Mouse (Mus musculus) stomach, embryonic 14.5 days (tissue): ENCODE measurements around the gene Serinc5. TPM values are rescaled to one million over a fixed set of nuclear protein-coding genes. Genes with fewer than 3 reads are reported as not detected.

Experiments used
- ATAC-seq: fragments of 200-750 bp; cut with Nextera tagmentation; 2 replicates; pipeline ENCODE4 v1.8.0; 2017; ENCODE audit warnings: low read depth, moderate TSS enrichment; ENCODE audit not compliant: insufficient number of reproducible peaks, insufficient read depth, low FRiP score
- H3K27ac ChIP-seq: fragments of 300-500 bp; sonication (generic); 2 replicates; pipeline ENCODE4 v1.5.1; 2014; ENCODE audit warnings: mild to moderate bottlenecking, low read length, moderate library complexity, mixed read lengths
- H3K27me3 ChIP-seq: fragments of 300-500 bp; sonication (generic); 2 replicates; pipeline ENCODE4 v1.6.1; 2014; ENCODE audit warnings: low read length, control low read depth, mixed read lengths; ENCODE audit not compliant: control insufficient read depth, insufficient read depth
- H3K36me3 ChIP-seq: fragments of 300-500 bp; sonication (generic); 2 replicates; pipeline ENCODE4 v1.6.1; 2014; ENCODE audit warnings: mild to moderate bottlenecking, control low read depth, low read length, moderate library complexity, mixed read lengths; ENCODE audit not compliant: control insufficient read depth, insufficient read depth
- H3K4me1 ChIP-seq: fragments of 300-500 bp; sonication (generic); 2 replicates; pipeline ENCODE4 v1.6.1; 2014; ENCODE audit warnings: low read length, control low read depth, mixed read lengths; ENCODE audit not compliant: control insufficient read depth, insufficient read depth
- H3K4me2 ChIP-seq: fragments of 300-500 bp; sonication (generic); replicated peaks from 2 replicates; pipeline ENCODE4 v1.6.1; 2014; ENCODE audit warnings: low read depth, low read length, control low read depth
- H3K4me3 ChIP-seq: fragments of 300-500 bp; sonication (generic); 2 replicates; pipeline ENCODE4 v1.5.1; 2014; ENCODE audit warnings: low read depth, low read length, control low read depth
- H3K9ac ChIP-seq: fragments of 300-500 bp; sonication (generic); replicated peaks from 2 replicates; pipeline ENCODE4 v1.6.1; 2014; ENCODE audit warnings: low read depth, mild to moderate bottlenecking, control low read depth, low read length, moderate library complexity, mixed read lengths
- H3K9me3 ChIP-seq: fragments of 300-500 bp; sonication (generic); 2 replicates; pipeline ENCODE4 v1.6.1; 2016; ENCODE audit warnings: low read depth, low read length, control low read depth; ENCODE audit not compliant: control insufficient read depth
- WGBS: fragments of 180-500 bp; shearing (Covaris S2); extraction: QIAGEN DNeasy Blood & Tissue Kit; methylation state at CpG from one replicate; pipeline ENCODE4 v1.1.7; 2014; 5-methylcytosine and 5-hydroxymethylcytosine counted together
- polyA plus RNA-seq: library from polyadenylated mRNA; unstranded; fragments of >200 nt; fragmentation: Nextera tagmentation; extraction: Ambion mirVana; gene quantifications from 2 replicates; pipeline ENCODE4 v1.2.1, GENCODE M21; 2014

Gene Serinc5
- polyA plus RNA-seq, 1 experiment from 2014 or later: 24.0 TPM

DNA sequence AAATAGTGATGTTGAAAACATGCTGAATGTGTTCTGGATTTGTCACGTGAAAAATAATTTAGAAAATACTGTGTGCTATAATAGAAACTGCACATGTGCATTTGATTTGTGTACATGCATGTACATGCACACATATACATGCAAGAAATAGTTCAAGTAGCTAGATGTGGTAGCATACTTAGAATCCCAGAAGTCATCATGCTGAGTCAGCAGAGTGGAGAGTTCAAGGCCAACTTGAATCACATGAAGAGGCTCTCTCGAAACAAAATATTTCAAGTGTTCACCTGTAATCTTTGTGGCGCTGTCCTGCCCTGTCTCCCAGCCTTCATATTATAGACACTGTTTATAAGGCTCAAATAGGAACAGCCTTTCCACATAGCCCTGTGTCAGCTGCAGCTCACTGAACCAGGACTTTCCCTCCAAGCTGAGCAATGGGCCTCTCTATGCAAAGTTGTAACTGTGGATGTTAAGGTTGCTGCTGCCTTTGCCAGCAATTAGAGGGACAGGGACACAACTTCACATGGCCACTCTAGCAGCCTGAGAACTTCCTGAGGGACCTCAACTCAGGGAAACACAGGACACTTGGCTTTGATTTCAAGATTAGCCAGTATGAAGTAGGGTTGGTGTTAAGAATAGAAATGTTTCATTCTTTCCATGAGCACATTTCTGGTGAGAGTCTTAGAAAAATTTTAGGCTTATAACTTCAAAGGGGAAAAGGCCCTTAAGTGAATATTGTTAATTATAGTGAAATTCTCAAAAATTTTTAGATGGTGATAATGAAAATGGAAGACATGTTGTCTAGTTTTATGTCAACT is 107.2 kb downstream of the Serinc5 start:
- Histone ChIP-seq H3K27ac (no peak overlapping the region), H3K9ac (no peak overlapping the region), H3K27me3 (no peaks in the 10 kb centered on the region), H3K4me3 (no peak overlapping the region), H3K36me3 (no peaks in the 10 kb centered on the region), H3K4me2 (no peak overlapping the region), H3K9me3 (no peaks in the 10 kb centered on the region), H3K4me1 (no peaks in the 10 kb centered on the region)
- no peak for ATAC-seq
- WGBS: 85% methylated on average over 3 of the region's 3 CpGs

DNA sequence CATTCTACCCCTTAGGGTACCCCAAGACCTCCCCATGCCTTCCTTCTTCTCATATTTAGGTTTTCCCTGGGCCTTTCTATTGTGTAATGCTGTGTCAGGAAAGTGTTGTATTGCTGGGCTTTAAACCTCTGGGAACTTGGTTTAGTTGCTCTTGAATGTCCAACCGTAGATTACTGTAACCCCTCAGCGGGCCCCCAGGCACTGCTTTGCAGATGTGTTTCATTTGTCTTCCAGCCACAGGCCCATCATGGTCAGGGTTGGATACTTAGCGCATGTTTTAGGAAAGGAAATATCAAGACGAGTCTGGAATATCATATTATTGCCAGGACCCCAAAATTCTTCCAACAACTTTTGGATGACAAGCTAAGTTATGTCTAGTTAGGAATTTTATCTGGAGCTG is 110.1 kb downstream of the Serinc5 start:
- ATAC-seq: no peak
- no peak overlapping the region for H3K9ac ChIP-seq
- H3K27me3 ChIP-seq: no peaks in the 10 kb centered on the region
- H3K4me1 ChIP-seq: no peaks in the 10 kb centered on the region
- H3K4me3 ChIP-seq: no peak overlapping the region
- H3K9me3 ChIP-seq: no peaks in the 10 kb centered on the region
- no peak overlapping the region for H3K27ac ChIP-seq
- H3K36me3 ChIP-seq: no peaks in the 10 kb centered on the region
- 59% methylated on average over 4 of the region's 4 CpGs for WGBS
- H3K4me2 ChIP-seq: no peak overlapping the region

DNA sequence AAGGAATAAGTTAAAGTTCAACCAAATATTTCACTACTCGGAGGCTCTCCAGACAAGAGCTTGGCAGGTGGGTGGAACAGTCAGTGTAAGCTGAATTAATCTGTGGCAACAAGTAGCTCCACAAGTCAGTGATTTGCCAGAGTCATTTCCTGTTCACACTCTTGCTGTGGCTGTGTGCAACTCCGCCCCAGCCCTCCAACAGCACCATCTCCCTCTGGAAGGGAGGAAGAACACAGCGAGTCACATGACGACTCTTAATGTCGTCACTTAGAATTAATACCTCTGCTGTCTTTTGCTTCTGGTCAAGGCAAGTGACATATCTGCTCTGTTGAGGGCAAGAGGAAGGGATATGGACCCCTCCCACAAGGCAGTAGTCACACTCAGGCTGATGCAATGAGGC is 111.5 kb downstream of the Serinc5 start:
- Histone ChIP-seq H3K4me1 (no peaks in the 10 kb centered on the region), H3K9ac (no peak overlapping the region), H3K36me3 (no peaks in the 10 kb centered on the region), H3K27me3 (no peaks in the 10 kb centered on the region), H3K4me2 (no peak overlapping the region), H3K9me3 (no peaks in the 10 kb centered on the region), H3K27ac (no peak overlapping the region), H3K4me3 (no peak overlapping the region)
- WGBS: 59% methylated on average over 5 of the region's 5 CpGs
- ATAC-seq: no peak

DNA sequence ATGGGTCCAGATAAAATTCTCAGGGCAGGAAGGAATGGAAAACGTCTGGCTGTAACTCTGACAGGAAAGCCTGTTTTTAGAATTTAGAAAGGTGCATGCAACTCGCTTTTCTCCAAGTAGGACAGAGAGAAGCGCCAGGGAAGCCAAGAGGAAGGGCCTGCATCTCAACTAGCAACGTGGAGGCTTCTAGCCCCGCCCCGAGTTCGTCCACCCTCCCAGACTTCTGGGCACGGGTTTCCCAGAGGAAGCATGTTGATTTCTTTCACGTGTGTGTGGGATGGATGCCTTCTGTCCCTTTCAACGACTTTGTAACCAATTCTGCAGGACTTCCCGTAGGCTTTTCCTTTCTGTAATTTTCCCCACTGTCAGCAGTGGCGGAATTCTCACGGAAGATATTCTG is 118.9 kb downstream of the Serinc5 start:
- no peak overlapping the region for H3K4me3 ChIP-seq
- no peaks in the 10 kb centered on the region for H3K36me3 ChIP-seq
- no peak overlapping the region for H3K9ac ChIP-seq
- H3K9me3 ChIP-seq: no peaks in the 10 kb centered on the region
- H3K4me1 ChIP-seq: no peaks in the 10 kb centered on the region
- ATAC-seq: no peak
- H3K27ac ChIP-seq: no peak overlapping the region
- no peak overlapping the region for H3K4me2 ChIP-seq
- H3K27me3 ChIP-seq: no peaks in the 10 kb centered on the region
- 45% methylated on average over 13 of the region's 13 CpGs for WGBS

DNA sequence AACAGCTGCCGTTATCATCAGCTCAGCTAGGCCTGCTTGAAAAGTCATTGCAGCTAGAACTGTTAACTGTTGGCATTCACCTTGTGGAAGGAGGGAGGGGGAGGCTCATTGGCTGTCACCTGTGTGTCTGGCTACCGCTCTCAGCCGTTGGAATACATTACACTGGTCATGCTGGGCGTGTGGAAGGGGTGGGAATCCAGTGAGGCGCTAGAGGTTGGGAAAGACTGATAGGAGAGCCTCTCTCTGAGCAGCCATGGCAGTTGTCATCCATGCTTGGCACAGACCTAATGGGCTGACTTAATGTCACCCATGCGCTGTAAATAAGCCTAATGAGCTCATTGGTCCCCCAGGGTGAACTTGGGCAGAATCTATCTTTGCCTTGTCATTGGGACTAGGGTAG is 120.9 kb downstream of the Serinc5 start:
- H3K4me2 ChIP-seq: no peak overlapping the region
- 74% methylated on average over 6 of the region's 6 CpGs for WGBS
- H3K9ac ChIP-seq: no peak overlapping the region
- H3K27me3 ChIP-seq: no peaks in the 10 kb centered on the region
- H3K9me3 ChIP-seq: no peaks in the 10 kb centered on the region
- no peaks in the 10 kb centered on the region for H3K36me3 ChIP-seq
- no peaks in the 10 kb centered on the region for H3K4me1 ChIP-seq
- ATAC-seq: no peak
- no peak overlapping the region for H3K27ac ChIP-seq
- H3K4me3 ChIP-seq: no peak overlapping the region

DNA sequence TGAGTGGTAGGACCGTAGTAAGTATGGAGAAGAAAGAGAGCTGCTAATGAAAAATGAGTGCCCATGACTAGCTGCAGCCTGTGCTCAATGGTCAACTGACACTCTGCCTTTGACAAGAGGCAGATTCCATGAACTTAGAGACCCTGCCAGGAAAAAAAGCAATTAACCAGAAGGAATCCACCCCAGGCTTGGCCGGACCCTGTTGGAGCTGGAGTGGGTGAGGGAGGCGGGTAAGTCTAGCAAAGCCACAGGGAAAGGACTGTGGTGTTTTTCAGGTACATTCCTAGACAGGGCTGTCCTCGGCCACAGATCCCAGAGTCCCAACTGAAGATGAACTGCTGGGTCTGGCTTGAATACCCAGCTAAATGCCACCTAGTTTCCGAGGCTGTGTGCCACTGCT is 121.9 kb downstream of the Serinc5 start:
- Histone ChIP-seq H3K27ac (no peak overlapping the region), H3K4me2 (no peak overlapping the region), H3K27me3 (no peaks in the 10 kb centered on the region), H3K9ac (no peak overlapping the region), H3K4me1 (no peaks in the 10 kb centered on the region), H3K9me3 (no peaks in the 10 kb centered on the region), H3K4me3 (no peak overlapping the region), H3K36me3 (no peaks in the 10 kb centered on the region)
- no peak for ATAC-seq
- 74% methylated on average over 5 of the region's 5 CpGs for WGBS

DNA sequence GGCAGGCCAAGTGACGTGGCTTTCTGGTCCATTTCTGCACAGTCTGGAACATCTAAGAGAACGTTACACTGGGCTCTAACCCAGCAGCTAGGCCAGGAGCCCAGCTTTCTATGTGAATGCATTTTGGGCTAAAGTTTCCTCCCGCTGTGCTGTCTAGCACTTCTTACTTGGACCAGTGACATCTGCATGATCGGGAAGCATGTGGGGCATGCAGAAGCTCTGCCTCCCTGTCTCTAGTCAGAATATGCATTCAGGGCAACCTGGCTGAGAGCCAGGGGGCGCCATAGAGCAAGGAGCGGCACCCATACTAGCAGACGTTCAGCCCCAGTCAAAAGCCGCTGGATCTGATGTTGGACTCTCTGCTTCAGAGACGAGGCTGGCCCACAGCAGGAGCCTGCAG is 122.4 kb downstream of the Serinc5 start:
- Histone ChIP-seq H3K9ac (no peak overlapping the region), H3K36me3 (no peaks in the 10 kb centered on the region), H3K4me2 (no peak overlapping the region), H3K9me3 (no peaks in the 10 kb centered on the region), H3K27me3 (no peaks in the 10 kb centered on the region), H3K27ac (no peak overlapping the region), H3K4me3 (no peak overlapping the region), H3K4me1 (no peaks in the 10 kb centered on the region)
- ATAC-seq: no peak
- 42% methylated on average over 9 of the region's 9 CpGs for WGBS

DNA sequence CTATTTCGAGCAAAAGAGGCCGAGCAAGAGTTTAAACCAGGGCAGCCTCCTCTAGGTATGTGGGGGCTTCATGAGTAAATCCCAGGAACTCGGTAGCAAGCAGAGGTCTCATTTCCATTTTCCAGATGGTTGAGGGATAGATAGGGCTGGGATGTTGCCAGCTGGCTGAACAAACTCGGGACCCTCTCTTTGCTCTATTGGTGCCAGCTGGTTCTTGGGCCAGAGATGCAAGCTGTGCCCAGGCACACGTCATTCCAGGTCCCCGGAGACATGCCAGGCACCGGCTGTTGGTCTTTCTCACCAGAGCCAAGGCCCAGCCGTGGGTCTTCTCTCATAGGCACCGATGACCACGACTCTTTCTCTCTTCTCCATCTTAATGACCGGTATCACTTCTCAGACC is 122.8 kb downstream of the Serinc5 start:
- Histone ChIP-seq H3K36me3 (no peaks in the 10 kb centered on the region), H3K4me3 (no peak overlapping the region), H3K27me3 (no peaks in the 10 kb centered on the region), H3K4me2 (no peak overlapping the region), H3K9me3 (no peaks in the 10 kb centered on the region), H3K9ac (no peak overlapping the region), H3K4me1 (no peaks in the 10 kb centered on the region), H3K27ac (no peak overlapping the region)
- WGBS: 87% methylated on average over 11 of the region's 11 CpGs
- no peak for ATAC-seq

DNA sequence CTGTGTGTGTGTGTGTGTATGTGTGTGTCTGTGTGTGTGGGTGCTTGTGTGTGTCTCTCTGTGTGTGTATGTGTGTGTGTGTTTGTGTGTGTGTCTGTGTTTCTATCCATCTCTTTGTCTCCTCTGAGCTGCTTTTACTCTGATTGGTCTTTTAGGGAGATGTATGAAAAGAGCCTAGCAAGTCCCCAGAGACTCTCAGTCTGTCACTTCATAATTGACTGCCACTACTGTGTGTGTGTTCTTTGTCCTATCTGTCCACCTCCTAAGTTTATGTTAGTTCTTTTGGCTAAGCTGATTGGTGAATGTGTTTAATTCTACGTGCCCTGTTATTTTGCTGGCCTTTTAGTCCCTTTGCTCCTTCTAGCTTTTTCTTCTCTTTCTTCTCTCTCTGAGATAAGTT is 124.8 kb downstream of the Serinc5 start:
- WGBS: 79% methylated on average over 1 of the region's 1 CpGs
- H3K27me3 ChIP-seq: no peaks in the 10 kb centered on the region
- no peak overlapping the region for H3K27ac ChIP-seq
- no peak overlapping the region for H3K9ac ChIP-seq
- no peaks in the 10 kb centered on the region for H3K4me1 ChIP-seq
- no peak for ATAC-seq
- no peaks in the 10 kb centered on the region for H3K36me3 ChIP-seq
- no peak overlapping the region for H3K4me2 ChIP-seq
- H3K9me3 ChIP-seq: no peaks in the 10 kb centered on the region
- no peak overlapping the region for H3K4me3 ChIP-seq
